12 mouse cellular contexts compared by ENCODE assay signal in the genomic region with DNA sequence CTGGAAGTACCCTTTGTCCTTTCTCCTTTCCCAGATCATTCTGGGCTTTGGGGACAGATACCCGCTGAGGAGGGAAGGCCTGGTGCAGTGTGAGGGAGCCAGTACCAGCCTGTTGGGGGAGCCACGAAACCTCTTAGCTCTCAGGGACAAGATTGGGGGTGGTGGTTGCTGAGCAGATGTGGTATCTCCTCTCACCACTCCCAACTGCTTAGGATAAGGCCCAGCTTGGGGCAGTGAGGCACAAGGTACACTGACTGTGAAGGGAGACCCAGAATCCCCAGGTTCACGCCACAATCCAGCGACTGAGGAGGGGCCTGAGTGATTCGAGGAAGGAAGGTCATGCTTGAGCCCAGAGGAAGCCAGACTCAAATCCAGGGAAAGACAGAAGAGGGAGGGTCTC. TPM values are rescaled to one million over a fixed set of nuclear protein-coding genes. Genes with fewer than 3 reads are reported as not detected.
DNase-seq lines count a peak whose midpoint lies in the region; ATAC-seq and TF ChIP-seq lines count a peak whose summit lies in the region.
"Had no signal": no experiment of that assay in that cellular context is flagged by ENCODE, and none has a peak within 500 bp of the region (broad histone marks: within the 10 kb centered on the region; RNA-seq: fewer than 3 reads in every experiment).

No protein-coding gene starts in this region.

- no peaks in the 10 kb centered on the region for H3K9me3 ChIP-seq in forebrain, embryonic 13.5 days (replicated peaks)
- H3K9me3 ChIP-seq in neural tube, embryonic 15.5 days (replicated peaks): no peaks in the 10 kb centered on the region

- intact Hi-C loops in left cerebral cortex, adult 2 months (cut with DNase I): no loop called here
- intact Hi-C loops in left cerebral cortex, postnatal 14 days (cut with DNase I): no loop called here

- no peak overlapping the region for H3K27ac ChIP-seq in left cerebral cortex, adult 2 months
- peak overlapping the region; percentile 38 for H3K27ac ChIP-seq in forebrain, embryonic 13.5 days
- H3K27ac ChIP-seq in neural tube, embryonic 15.5 days (replicated peaks): no peak overlapping the region

- H3K36me3 ChIP-seq in forebrain, embryonic 13.5 days (ENCODE audit: poor library complexity, severe bottlenecking): no peaks in the 10 kb centered on the region
- no peaks in the 10 kb centered on the region for H3K36me3 ChIP-seq in neural tube, embryonic 15.5 days

- TF ChIP-seq CTCF in left cerebral cortex, adult 2 months (IDR thresholded peaks at IDR 0.05): peak; percentile 24

- peaks cover 46% of the 10 kb centered on the region for H3K4me1 ChIP-seq in forebrain, embryonic 13.5 days
- peaks cover 16% of the 10 kb centered on the region for H3K4me1 ChIP-seq in neural tube, embryonic 15.5 days

- no peak for DNase-seq in left cerebral cortex, adult 2 months (ENCODE audit: extremely low spot score in 1 of 2, low spot score in 2 of 2)
- no peak for DNase-seq in left cerebral cortex, postnatal 14 days (ENCODE audit: low spot score in 2 of 2)
- DNase-seq in MEL-GATA-1-ER (ENCODE audit: extremely low read depth, low read depth): peak; percentile 29
- no peak for DNase-seq in layer of hippocampus, adult 8-10 months (ENCODE audit: low spot score in 2 of 2)
- DNase-seq: heart, postnatal 4 days; spleen, adult 18-20 months had no signal

- H3K9ac ChIP-seq in forebrain, embryonic 13.5 days: 0 out of 2 replicates have a peak overlapping the region, but pooled peaks have one; percentile 0
- H3K9ac ChIP-seq in neural tube, embryonic 15.5 days (replicated peaks): no peak overlapping the region

- H3K4me3 ChIP-seq in left cerebral cortex, adult 2 months: no peak overlapping the region
- no peak overlapping the region for H3K4me3 ChIP-seq in forebrain, embryonic 13.5 days
- no peak overlapping the region for H3K4me3 ChIP-seq in neural tube, embryonic 15.5 days (replicated peaks)

- 0 out of 2 replicates have a peak, but pooled peaks have one; percentile 14 for ATAC-seq in forebrain, embryonic 13.5 days
- peak; percentile 33; the same call in 1 of the 2 replicates for ATAC-seq in megakaryocyte, adult 5-6 weeks (ENCODE audit: poor library complexity, severe bottlenecking)
- no peak for ATAC-seq in neural tube, embryonic 15.5 days (ENCODE audit: low FRiP score)
- ATAC-seq: activated CD4-positive, CD25-positive, alpha-beta regulatory T cell, adult 4 months had no signal

- H3K4me2 ChIP-seq in forebrain, embryonic 13.5 days: no peak overlapping the region
- no peak overlapping the region for H3K4me2 ChIP-seq in neural tube, embryonic 15.5 days

- 34% methylated on average over 5 of the region's 5 CpGs for WGBS in forebrain, embryonic 13.5 days
- WGBS in neural tube, embryonic 15.5 days: 44% methylated on average over 5 of the region's 5 CpGs

- H3K27me3 ChIP-seq in forebrain, embryonic 13.5 days: peaks cover 53% of the 10 kb centered on the region
- H3K27me3 ChIP-seq in neural tube, embryonic 15.5 days (replicated peaks): peaks cover 51% of the 10 kb centered on the region

RNA-seq across cellular contexts. Expression of gene Hrh3, which starts 6.1 kb away (rescaled TPM):
- total RNA-seq in left cerebral cortex, adult 2 months (2021): 10 to 100 TPM; 84.3 to 85.7 TPM
- 10 to 100 TPM; 65.4 to 73.5 TPM for total RNA-seq in left cerebral cortex, postnatal 14 days (2021)
- polyA plus RNA-seq in forebrain, embryonic 13.5 days (2015; fragmentation: Nextera tagmentation; extraction: Ambion mirVana): 2.3 and 2.8 TPM in 2 replicates
- total RNA-seq in megakaryocyte, adult 5-6 weeks (2015): 0.04 TPM in 1 of 2 replicates, not detected in the other
- not detected in 2 replicates for total RNA-seq in megakaryocyte, adult 5-6 weeks (2017)
- 1.3 and 1.9 TPM in 2 replicates for polyA plus RNA-seq in neural tube, embryonic 15.5 days (2015; fragmentation: Nextera tagmentation; extraction: Ambion mirVana)
- 10 to 100 TPM; 48.3 to 55.8 (median 50.0) TPM for total RNA-seq in layer of hippocampus, adult 8-10 months (2022)
- total RNA-seq: heart, postnatal 4 days had no signal
- polyA plus RNA-seq: activated CD4-positive, CD25-positive, alpha-beta regulatory T cell, adult 4 months; kidney, embryonic 14.5 days; lung, embryonic 16.5 days had no signal

RNA-seq across cellular contexts. Expression of gene Osbpl2, which starts 20.9 kb away (rescaled TPM):
- total RNA-seq in left cerebral cortex, adult 2 months (2021): 10 to 100 TPM; 46.2 to 50.6 TPM
- total RNA-seq in left cerebral cortex, postnatal 14 days (2021): 10 to 100 TPM; 51.4 to 52.8 TPM
- polyA plus RNA-seq in forebrain, embryonic 13.5 days (2015; fragmentation: Nextera tagmentation; extraction: Ambion mirVana): 48.8 and 53.1 TPM in 2 replicates
- 22.0 and 23.2 TPM in 2 replicates for total RNA-seq in megakaryocyte, adult 5-6 weeks (2015)
- 39.8 and 62.2 TPM in 2 replicates for total RNA-seq in megakaryocyte, adult 5-6 weeks (2017)
- 63.8 and 71.8 TPM in 2 replicates for polyA plus RNA-seq in neural tube, embryonic 15.5 days (2015; fragmentation: Nextera tagmentation; extraction: Ambion mirVana)
- total RNA-seq in layer of hippocampus, adult 8-10 months (2022): 10 to 100 TPM; 49.3 to 57.5 (median 52.7) TPM

RNA-seq across cellular contexts. Expression of gene Mtg2, which starts 27.8 kb away (rescaled TPM):
- 10 to 100 TPM; 15.6 to 18.4 TPM for total RNA-seq in left cerebral cortex, adult 2 months (2021)
- 10 to 100 TPM; 16.1 to 17.8 TPM for total RNA-seq in left cerebral cortex, postnatal 14 days (2021)
- polyA plus RNA-seq in forebrain, embryonic 13.5 days (2015; fragmentation: Nextera tagmentation; extraction: Ambion mirVana): 34.2 and 34.8 TPM in 2 replicates
- 3.3 and 4.9 TPM in 2 replicates for total RNA-seq in megakaryocyte, adult 5-6 weeks (2015)
- total RNA-seq in megakaryocyte, adult 5-6 weeks (2017): 4.5 and 6.6 TPM in 2 replicates
- polyA plus RNA-seq in neural tube, embryonic 15.5 days (2015; fragmentation: Nextera tagmentation; extraction: Ambion mirVana): 35.1 and 37.6 TPM in 2 replicates
- 10 to 100 TPM; 15.6 to 25.8 (median 19.3) TPM for total RNA-seq in layer of hippocampus, adult 8-10 months (2022)

RNA-seq across cellular contexts. Expression of gene Ss18l1, which starts 55.9 kb away (rescaled TPM):
- 10 to 100 TPM; 38.8 to 40.5 TPM for total RNA-seq in left cerebral cortex, adult 2 months (2021)
- total RNA-seq in left cerebral cortex, postnatal 14 days (2021): 10 to 100 TPM; 33.8 to 35.0 TPM
- 33.9 and 38.7 TPM in 2 replicates for polyA plus RNA-seq in forebrain, embryonic 13.5 days (2015; fragmentation: Nextera tagmentation; extraction: Ambion mirVana)
- 3.2 and 5.5 TPM in 2 replicates for total RNA-seq in megakaryocyte, adult 5-6 weeks (2015)
- total RNA-seq in megakaryocyte, adult 5-6 weeks (2017): 4.2 and 4.6 TPM in 2 replicates
- polyA plus RNA-seq in neural tube, embryonic 15.5 days (2015; fragmentation: Nextera tagmentation; extraction: Ambion mirVana): 43.2 and 49.9 TPM in 2 replicates
- 10 to 100 TPM; 41.2 to 46.5 (median 43.2) TPM for total RNA-seq in layer of hippocampus, adult 8-10 months (2022)

RNA-seq across cellular contexts. Expression of gene Psma7, which starts 55.9 kb away (rescaled TPM):
- 100 to 1,000 TPM; 162 TPM for total RNA-seq in left cerebral cortex, adult 2 months (2021)
- total RNA-seq in left cerebral cortex, postnatal 14 days (2021): 100 to 1,000 TPM; 190 to 195 TPM
- 716 and 737 TPM in 2 replicates for polyA plus RNA-seq in forebrain, embryonic 13.5 days (2015; fragmentation: Nextera tagmentation; extraction: Ambion mirVana)
- total RNA-seq in megakaryocyte, adult 5-6 weeks (2015): 439 and 533 TPM in 2 replicates
- 536 and 608 TPM in 2 replicates for total RNA-seq in megakaryocyte, adult 5-6 weeks (2017)
- 561 and 578 TPM in 2 replicates for polyA plus RNA-seq in neural tube, embryonic 15.5 days (2015; fragmentation: Nextera tagmentation; extraction: Ambion mirVana)
- total RNA-seq in layer of hippocampus, adult 8-10 months (2022): 100 to 1,000 TPM; 152 to 188 (median 166) TPM

Comparison
In these comparisons a context has a peak if more than half of its experiments do, and no peak if none do; other contexts are left out.
1. RNA of gene Hrh3, which starts 6.1 kb away (total RNA-seq): 84.3 to 85.7 TPM in left cerebral cortex, adult 2 months, 65.4 to 73.5 TPM in left cerebral cortex, postnatal 14 days and 48.3 to 55.8 TPM in layer of hippocampus, adult 8-10 months; 0.04 TPM in megakaryocyte, adult 5-6 weeks; every median in the first group is over 10 times any median in the second.